Mouse (Mus musculus): ENCODE measurements around the gene Olfr1357. TPM values are rescaled to one million over a fixed set of nuclear protein-coding genes. Genes with fewer than 3 reads are reported as not detected.
"Not testable (repeated sequence)": the region's sequence is repeated elsewhere in the genome, so short reads cannot be mapped to it uniquely, and the experiment has no call there.

Olfr1357 gene
- not detected in 2 replicates for polyA plus RNA-seq (2014; fragmentation: Nextera tagmentation; extraction: Ambion mirVana)

DNA sequence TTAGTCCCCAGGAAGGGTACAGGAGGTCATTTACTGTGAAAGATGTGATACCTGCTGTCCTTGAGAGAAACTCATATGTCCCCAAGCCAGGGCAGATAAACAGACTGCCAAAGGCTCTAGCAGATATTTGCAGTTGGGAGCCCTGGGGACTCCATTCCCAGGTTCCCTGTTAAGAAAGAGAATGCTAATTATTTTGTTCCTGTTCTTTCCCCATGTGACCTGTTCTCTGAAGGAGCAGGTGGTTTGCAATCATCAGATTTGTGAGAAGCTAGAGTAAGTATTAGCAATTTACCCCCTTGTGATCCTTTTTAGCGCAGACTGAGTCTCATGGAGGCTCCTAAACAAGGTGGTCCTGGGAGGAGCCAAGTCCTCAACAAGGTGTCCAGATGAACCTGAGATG is at the start of gene Olfr1357:
Olfr1357 (minus strand) TSS at position 101 of the 400 bp plus-strand sequence.
- H3K9ac ChIP-seq (ENCODE audit: low read depth, low read length) = no peak within 1 kb of the TSS
- H3K4me3 ChIP-seq (ENCODE audit: low read depth, low read length) = no peak within 1 kb of the TSS
- no peaks in the 10 kb centered on the region for H3K9me3 ChIP-seq (ENCODE audit: control insufficient read depth, low read length)
- H3K27me3 ChIP-seq (ENCODE audit: control insufficient read depth, insufficient read depth, low read length) = no peaks in the 10 kb centered on the region
- H3K4me1 ChIP-seq (replicated peaks; ENCODE audit: control insufficient read depth, insufficient read depth, low read length) = no peaks in the 10 kb centered on the region
- no peaks in the 10 kb centered on the region for H3K36me3 ChIP-seq (ENCODE audit: control insufficient read depth, insufficient read depth, low read length)
- ATAC-seq (ENCODE audit: low FRiP score) (no peak), DNase-seq (ENCODE audit: low spot score) (no peak)
- no peak within 1 kb of the TSS for H3K27ac ChIP-seq (ENCODE audit: low read depth, low read length)
- no peak within 1 kb of the TSS for H3K4me2 ChIP-seq (replicated peaks; ENCODE audit: low read depth, low read length)
- WGBS = 92% methylated on average over 1 of the region's 1 CpGs

DNA sequence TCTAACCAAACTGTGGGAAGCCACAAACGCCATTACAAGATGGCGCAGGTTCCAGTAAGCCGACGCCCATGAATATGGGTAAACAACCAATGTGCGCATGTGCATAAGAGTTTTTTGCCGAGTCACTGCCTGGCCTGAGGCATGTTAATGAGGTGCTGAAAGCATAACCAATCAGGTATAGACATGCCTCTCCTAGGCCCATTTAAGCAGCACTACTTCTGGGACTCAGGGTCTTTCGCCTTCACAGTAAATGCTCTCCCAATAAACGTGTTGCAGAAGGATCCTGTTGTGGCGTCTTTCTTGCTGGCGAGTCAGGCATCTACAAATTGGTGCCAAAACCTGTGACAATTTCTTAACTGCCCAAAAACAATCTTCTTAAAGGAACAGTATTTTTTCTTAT is 48.8 kb upstream of the Olfr1357 start:
- ATAC-seq (ENCODE audit: low FRiP score); H3K27ac ChIP-seq (ENCODE audit: low read depth, low read length); H3K4me1 ChIP-seq (replicated peaks; ENCODE audit: control insufficient read depth, insufficient read depth, low read length); H3K36me3 ChIP-seq (ENCODE audit: control insufficient read depth, insufficient read depth, low read length); DNase-seq (ENCODE audit: low spot score); H3K4me3 ChIP-seq (ENCODE audit: low read depth, low read length); H3K27me3 ChIP-seq (ENCODE audit: control insufficient read depth, insufficient read depth, low read length); H3K4me2 ChIP-seq (replicated peaks; ENCODE audit: low read depth, low read length); H3K9ac ChIP-seq (ENCODE audit: low read depth, low read length); H3K9me3 ChIP-seq (ENCODE audit: control insufficient read depth, low read length): not testable (repeated sequence)
- WGBS = 93% methylated on average over 10 of the region's 10 CpGs

DNA sequence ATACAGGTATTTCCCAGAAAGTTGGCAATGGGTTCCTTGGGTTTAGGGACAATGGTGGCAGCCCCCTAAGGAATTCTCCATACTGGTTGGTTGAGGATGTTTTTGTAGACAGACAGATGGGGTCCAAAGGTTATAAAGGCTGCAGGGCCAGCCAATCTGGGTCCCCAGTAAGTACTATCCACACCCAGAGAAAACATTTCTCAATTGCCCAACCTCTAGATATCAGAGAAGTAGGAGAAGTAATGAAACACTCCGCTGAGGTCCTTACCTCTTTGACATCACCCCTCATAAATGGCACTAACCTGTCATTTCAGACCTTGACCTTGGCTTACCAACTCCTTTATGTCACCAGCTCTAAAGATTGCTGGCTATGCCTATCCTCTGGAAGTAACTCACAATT is 46.7 kb upstream of the Olfr1357 start:
- DNase-seq (ENCODE audit: low spot score) (no peak), ATAC-seq (ENCODE audit: low FRiP score) (no peak)
- no peak overlapping the region for H3K9ac ChIP-seq (ENCODE audit: low read depth, low read length)
- H3K4me3 ChIP-seq (ENCODE audit: low read depth, low read length) = no peak overlapping the region
- H3K4me2 ChIP-seq (replicated peaks; ENCODE audit: low read depth, low read length) = no peak overlapping the region
- no peak overlapping the region for H3K27ac ChIP-seq (ENCODE audit: low read depth, low read length)
- no peaks in the 10 kb centered on the region for H3K36me3 ChIP-seq (ENCODE audit: control insufficient read depth, insufficient read depth, low read length)
- no peaks in the 10 kb centered on the region for H3K27me3 ChIP-seq (ENCODE audit: control insufficient read depth, insufficient read depth, low read length)
- 89% methylated on average over 1 of the region's 1 CpGs for WGBS
- H3K9me3 ChIP-seq (ENCODE audit: control insufficient read depth, low read length) = no peaks in the 10 kb centered on the region
- no peaks in the 10 kb centered on the region for H3K4me1 ChIP-seq (replicated peaks; ENCODE audit: control insufficient read depth, insufficient read depth, low read length)

DNA sequence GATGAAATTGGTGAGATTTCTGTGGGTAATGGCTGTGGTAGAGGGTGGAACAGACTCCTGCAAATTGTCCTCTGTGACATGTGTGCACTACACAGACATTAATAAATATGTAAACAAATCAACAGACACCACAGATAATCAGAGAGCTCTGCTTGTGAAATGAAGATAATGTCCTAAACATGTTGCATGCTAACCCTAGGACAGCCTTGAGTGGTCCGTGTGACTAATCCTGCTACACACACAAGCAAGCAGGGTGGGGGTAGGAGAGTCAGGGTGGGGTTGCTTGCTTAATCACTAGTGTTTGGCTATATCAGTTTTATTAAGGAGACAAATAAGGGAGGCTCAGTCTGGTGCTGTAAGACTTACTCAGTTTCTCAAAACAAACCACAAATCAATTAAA is 43.3 kb upstream of the Olfr1357 start:
- no peak overlapping the region for H3K4me2 ChIP-seq (replicated peaks; ENCODE audit: low read depth, low read length)
- ATAC-seq (ENCODE audit: low FRiP score) = no peak
- no peak overlapping the region for H3K9ac ChIP-seq (ENCODE audit: low read depth, low read length)
- no peak for DNase-seq (ENCODE audit: low spot score)
- no peaks in the 10 kb centered on the region for H3K4me1 ChIP-seq (replicated peaks; ENCODE audit: control insufficient read depth, insufficient read depth, low read length)
- no peaks in the 10 kb centered on the region for H3K36me3 ChIP-seq (ENCODE audit: control insufficient read depth, insufficient read depth, low read length)
- no peak overlapping the region for H3K27ac ChIP-seq (ENCODE audit: low read depth, low read length)
- H3K27me3 ChIP-seq (ENCODE audit: control insufficient read depth, insufficient read depth, low read length) = no peaks in the 10 kb centered on the region
- H3K9me3 ChIP-seq (ENCODE audit: control insufficient read depth, low read length) = no peaks in the 10 kb centered on the region
- H3K4me3 ChIP-seq (ENCODE audit: low read depth, low read length) = no peak overlapping the region
- WGBS = 88% methylated on average over 1 of the region's 1 CpGs

DNA sequence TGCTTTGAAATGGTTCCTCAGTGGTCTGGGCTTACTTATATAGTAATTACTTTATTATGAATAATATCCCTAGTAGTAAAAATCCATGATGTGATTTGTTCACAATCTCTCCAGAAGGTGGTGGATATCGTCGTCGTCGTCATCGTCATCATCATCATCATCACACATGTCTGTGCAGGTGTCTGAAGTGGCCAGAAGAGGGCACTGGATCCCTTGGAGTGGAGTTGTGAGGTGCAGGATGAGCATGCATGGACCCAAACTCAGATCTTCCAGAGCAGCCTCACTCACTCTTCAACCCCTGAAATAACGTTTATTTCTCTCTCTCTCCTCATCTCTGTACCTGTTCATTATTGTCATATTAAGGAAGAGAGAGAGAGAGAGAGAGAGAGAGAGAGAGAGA is 14.4 kb upstream of the Olfr1357 start:
- Histone ChIP-seq H3K36me3 (ENCODE audit: control insufficient read depth, insufficient read depth, low read length) (no peaks in the 10 kb centered on the region), H3K4me1 (replicated peaks; ENCODE audit: control insufficient read depth, insufficient read depth, low read length) (no peaks in the 10 kb centered on the region), H3K4me3 (ENCODE audit: low read depth, low read length) (no peak overlapping the region), H3K27ac (ENCODE audit: low read depth, low read length) (no peak overlapping the region), H3K4me2 (replicated peaks; ENCODE audit: low read depth, low read length) (no peak overlapping the region), H3K9me3 (ENCODE audit: control insufficient read depth, low read length) (no peaks in the 10 kb centered on the region), H3K9ac (ENCODE audit: low read depth, low read length) (no peak overlapping the region), H3K27me3 (ENCODE audit: control insufficient read depth, insufficient read depth, low read length) (no peaks in the 10 kb centered on the region)
- ATAC-seq (ENCODE audit: low FRiP score) (peak; percentile 64; the same call in 1 of the 2 replicates), DNase-seq (ENCODE audit: low spot score) (peak; percentile 49)
- WGBS = 18% methylated on average over 6 of the region's 6 CpGs

DNA sequence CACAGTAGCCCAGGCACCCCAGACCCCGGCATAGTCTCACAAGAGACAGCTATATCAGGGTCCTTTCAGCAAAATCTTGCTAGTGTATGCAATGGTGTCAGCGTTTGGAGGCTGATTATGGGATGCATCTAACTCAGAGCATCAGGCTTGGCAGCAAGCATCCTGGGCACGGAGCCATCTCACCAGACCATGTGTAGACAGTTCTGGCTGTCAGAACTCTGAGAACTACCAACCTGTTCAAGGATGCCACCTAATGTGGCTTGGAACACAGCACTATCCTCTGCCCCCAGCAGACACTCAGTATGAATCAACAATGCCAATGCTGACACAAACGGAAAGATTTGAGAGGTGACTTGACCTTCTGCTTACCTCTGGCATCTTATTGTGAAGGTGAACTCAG is 12.3 kb upstream of the Olfr1357 start:
- Histone ChIP-seq H3K4me1 (replicated peaks; ENCODE audit: control insufficient read depth, insufficient read depth, low read length) (no peaks in the 10 kb centered on the region), H3K27ac (ENCODE audit: low read depth, low read length) (no peak overlapping the region), H3K27me3 (ENCODE audit: control insufficient read depth, insufficient read depth, low read length) (no peaks in the 10 kb centered on the region), H3K4me3 (ENCODE audit: low read depth, low read length) (no peak overlapping the region), H3K36me3 (ENCODE audit: control insufficient read depth, insufficient read depth, low read length) (no peaks in the 10 kb centered on the region), H3K9me3 (ENCODE audit: control insufficient read depth, low read length) (no peaks in the 10 kb centered on the region), H3K9ac (ENCODE audit: low read depth, low read length) (no peak overlapping the region), H3K4me2 (replicated peaks; ENCODE audit: low read depth, low read length) (no peak overlapping the region)
- ATAC-seq (ENCODE audit: low FRiP score) (no peak), DNase-seq (ENCODE audit: low spot score) (no peak)
- 86% methylated on average over 4 of the region's 4 CpGs for WGBS

DNA sequence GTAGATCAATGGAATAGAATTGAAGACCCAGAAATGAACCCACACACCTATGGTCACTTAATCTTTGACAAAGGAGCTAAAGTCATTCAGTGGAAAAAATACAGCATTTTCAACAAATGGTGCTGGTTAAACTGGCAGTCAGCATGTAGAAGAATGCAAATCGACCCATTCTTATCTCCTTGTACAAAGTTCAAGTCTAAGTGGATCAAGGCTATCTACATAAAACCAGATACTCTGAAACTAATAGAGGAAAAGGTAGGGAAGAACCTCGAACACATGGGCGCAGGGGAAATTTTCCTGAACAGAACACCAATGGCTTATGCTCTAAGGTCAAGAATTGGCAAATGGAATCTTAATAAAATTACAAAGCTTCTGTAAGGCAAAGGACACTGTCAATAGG is 5.3 kb upstream of the Olfr1357 start:
- not testable (repeated sequence) for H3K4me2 ChIP-seq (replicated peaks; ENCODE audit: low read depth, low read length); DNase-seq (ENCODE audit: low spot score); H3K27me3 ChIP-seq (ENCODE audit: control insufficient read depth, insufficient read depth, low read length); H3K9ac ChIP-seq (ENCODE audit: low read depth, low read length); H3K36me3 ChIP-seq (ENCODE audit: control insufficient read depth, insufficient read depth, low read length); H3K4me3 ChIP-seq (ENCODE audit: low read depth, low read length); ATAC-seq (ENCODE audit: low FRiP score); H3K9me3 ChIP-seq (ENCODE audit: control insufficient read depth, low read length); H3K27ac ChIP-seq (ENCODE audit: low read depth, low read length); H3K4me1 ChIP-seq (replicated peaks; ENCODE audit: control insufficient read depth, insufficient read depth, low read length)
- WGBS = 79% methylated on average over 3 of the region's 3 CpGs

DNA sequence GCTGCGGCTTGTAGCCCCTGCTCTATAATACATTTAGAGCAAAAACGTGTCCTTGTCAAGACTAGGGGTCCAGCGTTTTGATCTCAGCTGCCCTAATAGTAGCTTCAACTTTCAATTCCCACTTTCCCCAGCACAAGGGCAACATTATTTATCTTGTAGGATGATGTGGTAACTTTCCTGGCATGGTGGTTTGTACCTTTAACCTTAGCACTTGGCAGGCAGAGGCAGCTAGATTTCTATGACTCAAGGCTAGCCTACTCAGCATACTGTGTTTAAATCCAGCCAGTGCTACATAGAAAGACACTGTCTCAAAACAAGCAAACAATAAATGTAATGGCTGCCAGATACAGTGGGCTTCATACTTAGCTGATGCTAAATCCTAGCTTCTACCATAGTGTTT is 10.3 kb downstream of the Olfr1357 start:
- H3K4me3 ChIP-seq (ENCODE audit: low read depth, low read length) = no peak overlapping the region
- no peak for ATAC-seq (ENCODE audit: low FRiP score)
- 74% methylated on average over 3 of the region's 3 CpGs for WGBS
- no peak overlapping the region for H3K9ac ChIP-seq (ENCODE audit: low read depth, low read length)
- H3K27ac ChIP-seq (ENCODE audit: low read depth, low read length) = no peak overlapping the region
- H3K27me3 ChIP-seq (ENCODE audit: control insufficient read depth, insufficient read depth, low read length) = no peaks in the 10 kb centered on the region
- DNase-seq (ENCODE audit: low spot score) = no peak
- no peaks in the 10 kb centered on the region for H3K4me1 ChIP-seq (replicated peaks; ENCODE audit: control insufficient read depth, insufficient read depth, low read length)
- no peaks in the 10 kb centered on the region for H3K36me3 ChIP-seq (ENCODE audit: control insufficient read depth, insufficient read depth, low read length)
- H3K4me2 ChIP-seq (replicated peaks; ENCODE audit: low read depth, low read length) = no peak overlapping the region
- no peaks in the 10 kb centered on the region for H3K9me3 ChIP-seq (ENCODE audit: control insufficient read depth, low read length)

DNA sequence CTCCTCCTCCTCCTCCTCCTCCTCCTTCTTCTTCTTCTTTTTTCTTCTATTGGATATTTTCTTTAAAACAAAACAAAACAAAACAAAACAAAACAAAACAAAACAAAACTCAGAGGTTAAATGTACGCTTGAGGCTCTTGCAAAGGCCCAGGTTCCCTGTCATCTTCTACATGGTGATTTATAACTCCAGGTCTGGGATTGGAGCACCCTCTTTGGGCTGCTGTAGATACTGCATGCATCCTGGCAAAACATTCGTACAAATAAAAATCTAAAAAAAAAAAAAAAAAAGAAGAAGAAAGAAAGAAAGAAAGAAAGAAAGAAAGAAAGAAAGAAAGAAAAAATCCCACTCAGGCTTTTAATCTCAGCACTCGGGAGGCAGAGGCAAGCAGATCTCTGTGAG is 12.8 kb downstream of the Olfr1357 start:
- Histone ChIP-seq H3K9me3 (ENCODE audit: control insufficient read depth, low read length) (no peaks in the 10 kb centered on the region), H3K9ac (ENCODE audit: low read depth, low read length) (no peak overlapping the region), H3K27ac (ENCODE audit: low read depth, low read length) (no peak overlapping the region), H3K36me3 (ENCODE audit: control insufficient read depth, insufficient read depth, low read length) (no peaks in the 10 kb centered on the region), H3K4me1 (replicated peaks; ENCODE audit: control insufficient read depth, insufficient read depth, low read length) (no peaks in the 10 kb centered on the region), H3K4me3 (ENCODE audit: low read depth, low read length) (no peak overlapping the region), H3K4me2 (replicated peaks; ENCODE audit: low read depth, low read length) (no peak overlapping the region), H3K27me3 (ENCODE audit: control insufficient read depth, insufficient read depth, low read length) (no peaks in the 10 kb centered on the region)
- DNase-seq (ENCODE audit: low spot score) (peak; percentile 20), ATAC-seq (ENCODE audit: low FRiP score) (no peak)
- 47% methylated on average over 3 of the region's 3 CpGs for WGBS
